Mouse (Mus musculus) heart, postnatal 10 days (tissue): ENCODE data around the gene Ciita. TPM values are rescaled to one million over a fixed set of nuclear protein-coding genes. Genes with fewer than 3 reads are reported as not detected.
A peak's percentile ranks its signal among the peaks of the same experiment; 100 is the strongest.

Source experiments
- DNase-seq, 2 experiments: peaks; one replicate each; pipeline ENCODE4 v3.0.0; 2021
- intact Hi-C: fragments of 180-260 bp; cut with DNase I; formaldehyde crosslinking; loops from one replicate; pipeline ENCODE4 v1.15.1; 2025
- total RNA-seq, 2 experiments: library from RNA; stranded (reverse); gene quantifications; 2 replicates each; pipeline ENCODE4 v1.2.3; 2021

Ciita gene
- total RNA-seq, 2 experiments from 2014 or later, result 0.17 to 0.35 TPM

GRCm38 (mm10) chr16:10544995-10545622 is 65.2 kb downstream of the Ciita start, which contains the start of gene Clec16a:
Clec16a (plus strand) TSS chr16:10545339.
- DNase-seq, result peak; percentile 98
- intact Hi-C loops, result loop anchor here (5.0 kb wide), 1 partner anchor 133 kb away; the partner anchor contains the start of gene Nubp1

GRCm38 (mm10) chr16:10546865-10547264 is 67.0 kb downstream of the Ciita start:
- no peak for DNase-seq
- intact Hi-C loops, result no loop called here

GRCm38 (mm10) chr16:10548938-10549337 is 69.1 kb downstream of the Ciita start:
- DNase-seq, result no peak
- intact Hi-C loops, result no loop called here

- intact Hi-C loops, result no loop called here
Measured at GRCm38 (mm10) chr16:10549600-10549999, 69.7 kb downstream of the Ciita start.

GRCm38 (mm10) chr16:10551592-10551991 is 71.7 kb downstream of the Ciita start:
- no peak for DNase-seq
- intact Hi-C loops, result no loop called here

More at GRCm38 (mm10) chr16:10549600-10549999, 69.7 kb downstream of the Ciita start:
- DNase-seq, result no peak

GRCm38 (mm10) chr16:10553858-10554257 is 74.0 kb downstream of the Ciita start:
- intact Hi-C loops, result no loop called here
- DNase-seq, result no peak

- intact Hi-C loops, result no loop called here
- DNase-seq, result peak in 1 of 2 experiments; percentile 34
Measured at GRCm38 (mm10) chr16:10559991-10560390, 80.1 kb downstream of the Ciita start.

GRCm38 (mm10) chr16:10565278-10565885 is 85.5 kb downstream of the Ciita start:
- DNase-seq, result peak; percentile 76 to 84
- intact Hi-C loops, result no loop called here

GRCm38 (mm10) chr16:10567153-10567552 is 87.3 kb downstream of the Ciita start:
- intact Hi-C loops, result no loop called here
- DNase-seq, result no peak

GRCm38 (mm10) chr16:10569809-10570395 is 90.0 kb downstream of the Ciita start:
- intact Hi-C loops, result loop anchor here (1.0 to 2.0 kb wide), 3 partner anchors 217 to 298 kb away; no protein-coding TSS in a partner anchor
- DNase-seq, result no peak

- DNase-seq, result peak; percentile 74 to 81
- intact Hi-C loops, result loop anchor here (1.0 to 2.0 kb wide), 3 partner anchors 216 to 298 kb away; no protein-coding TSS in a partner anchor
Measured at GRCm38 (mm10) chr16:10570708-10571107, 90.8 kb downstream of the Ciita start.

- peak in 1 of 2 experiments; percentile 35 for DNase-seq
- intact Hi-C loops, result loop anchor here (2.0 kb wide), 2 partner anchors 215 to 275 kb away; no protein-coding TSS in a partner anchor
Measured at GRCm38 (mm10) chr16:10571820-10572219, 92.0 kb downstream of the Ciita start.

GRCm38 (mm10) chr16:10574936-10575335 is 95.1 kb downstream of the Ciita start:
- DNase-seq, result no peak
- intact Hi-C loops, result no loop called here

GRCm38 (mm10) chr16:10575915-10576314 is 96.1 kb downstream of the Ciita start:
- intact Hi-C loops, result no loop called here
- DNase-seq, result no peak

- intact Hi-C loops, result no loop called here
- no peak for DNase-seq
Measured at GRCm38 (mm10) chr16:10577548-10577947, 97.7 kb downstream of the Ciita start.

Other genes with a start within 250 kb of the Ciita start
- 10 to 100 TPM; 42.5 to 46.4 TPM for gene Emp2, start 166.1 kb upstream of the Ciita start, total RNA-seq
- gene Tekt5, start 84.6 kb upstream of the Ciita start, total RNA-seq, result under 1 TPM in 1 of 2 experiments, not detected in 1; 0.22 TPM
- 10 to 100 TPM; 10.6 to 10.8 TPM for gene Nubp1, start 68.1 kb upstream of the Ciita start, total RNA-seq
- under 1 TPM; 0.93 to 0.99 TPM for gene Tvp23a, start 32.7 kb upstream of the Ciita start, total RNA-seq
- 10 to 100 TPM; 23.6 to 27.8 TPM for gene Dexi, start 63.0 kb downstream of the Ciita start, total RNA-seq
- gene Clec16a, start 65.3 kb downstream of the Ciita start, total RNA-seq, result 10 to 100 TPM; 47.7 to 50.1 TPM